Mouse (Mus musculus): ENCODE results near the gene Slc25a29.

DNA sequence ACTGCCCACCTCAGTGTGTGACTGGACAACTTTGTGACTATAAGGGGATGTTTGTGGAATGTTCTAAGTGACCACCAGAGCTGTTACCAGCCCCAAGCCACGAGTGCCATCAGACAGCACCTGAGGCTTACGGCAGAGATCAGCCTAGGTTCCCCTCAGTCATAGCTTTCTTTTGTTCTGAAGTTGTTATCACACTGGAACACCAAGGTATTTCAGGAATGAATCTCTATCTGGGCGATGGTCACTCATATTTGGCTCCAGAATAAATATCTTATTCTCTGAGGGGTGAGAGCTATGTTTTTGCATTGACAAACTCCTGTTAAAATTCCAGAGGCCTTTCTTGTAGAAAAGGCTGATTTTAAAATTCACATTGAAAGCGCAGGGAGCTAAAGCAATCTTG, 43.5 kb upstream of the Slc25a29 start:
- TF ChIP-seq CTCF (IDR thresholded peaks at IDR 0.05; ENCODE audit: borderline replicate concordance, control insufficient read depth, extremely low read depth, insufficient read depth, low read length, poor library complexity) (no peak), POLR2A (IDR thresholded peaks at IDR 0.05; ENCODE audit: control insufficient read depth, extremely low read depth, insufficient read depth, low read length, poor library complexity) (no peak)
